Mouse (Mus musculus) layer of hippocampus, adult 8-10 months (tissue): ENCODE data around the gene Vwa8. TPM values are rescaled to one million over a fixed set of nuclear protein-coding genes. Genes with fewer than 3 reads are reported as not detected.
A peak's percentile ranks its signal among the peaks of the same experiment; 100 is the strongest.

Source experiments
- DNase-seq, 2 experiments: peaks; one replicate each; pipeline ENCODE4 v3.0.0; 2022; ENCODE audit warnings: low spot score in 2 of 2
- total RNA-seq, 4 experiments: library from RNA; stranded (reverse); gene quantifications; 2 replicates each; pipeline ENCODE4 v1.2.4; 2022

Vwa8 gene
- total RNA-seq, 4 experiments from 2014 or later, result 30.4 to 39.6 (median 34.1) TPM

DNA sequence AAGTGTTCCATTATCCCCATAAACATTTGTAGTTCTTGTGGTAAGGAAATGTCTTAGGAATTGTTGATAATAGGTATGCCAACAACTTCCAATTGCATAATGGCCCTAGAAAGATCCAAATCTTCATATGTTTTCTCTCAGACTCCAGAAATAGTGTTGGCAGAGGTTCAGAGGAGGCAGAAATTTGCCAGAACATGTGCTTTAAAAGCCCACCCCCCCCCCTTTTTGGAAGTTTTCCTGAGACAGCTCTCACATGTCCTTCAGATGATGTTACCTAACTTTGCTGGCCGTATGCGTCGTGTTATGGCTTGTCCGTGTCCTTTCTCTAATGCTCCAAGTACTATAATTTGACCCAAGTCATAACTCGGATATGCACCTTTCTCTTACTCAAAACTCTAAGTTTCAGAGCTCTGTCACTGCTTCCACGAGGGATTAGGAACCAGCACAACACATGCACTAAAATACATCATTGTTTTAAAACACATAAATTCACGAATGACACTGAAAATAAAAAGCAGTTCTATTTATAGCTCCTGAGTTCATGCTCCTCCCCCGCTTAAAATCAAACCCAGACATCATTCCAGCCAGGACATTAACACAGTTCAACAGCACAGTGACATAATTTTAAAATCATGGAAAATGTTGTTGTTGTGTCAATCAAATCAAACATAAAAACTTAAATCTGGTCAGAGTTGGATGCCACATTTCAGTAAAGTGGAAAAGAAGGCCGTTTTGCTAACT lies 227.9 kb downstream of the Vwa8 start:
- no peak for DNase-seq

DNA sequence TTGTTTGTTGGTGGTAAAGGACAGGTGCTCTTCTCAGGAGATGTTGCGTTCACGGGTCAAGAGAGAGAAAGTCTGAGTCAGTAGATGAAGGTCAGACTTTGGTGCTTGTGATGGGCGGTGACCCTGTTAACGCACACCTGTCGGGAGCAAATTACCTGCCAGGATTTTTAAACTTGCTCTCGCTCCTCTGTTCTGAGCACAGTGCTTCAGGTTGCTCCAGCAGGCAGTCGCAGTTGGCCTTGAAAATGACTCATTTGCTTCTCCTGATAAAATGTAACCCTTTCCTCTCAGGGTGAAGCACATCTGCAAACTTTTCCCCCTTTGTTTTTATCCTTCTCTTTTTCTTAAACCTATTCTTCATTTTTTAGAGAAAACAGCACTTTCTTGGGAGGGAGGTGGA lies 234.7 kb downstream of the Vwa8 start:
- no peak for DNase-seq

DNA sequence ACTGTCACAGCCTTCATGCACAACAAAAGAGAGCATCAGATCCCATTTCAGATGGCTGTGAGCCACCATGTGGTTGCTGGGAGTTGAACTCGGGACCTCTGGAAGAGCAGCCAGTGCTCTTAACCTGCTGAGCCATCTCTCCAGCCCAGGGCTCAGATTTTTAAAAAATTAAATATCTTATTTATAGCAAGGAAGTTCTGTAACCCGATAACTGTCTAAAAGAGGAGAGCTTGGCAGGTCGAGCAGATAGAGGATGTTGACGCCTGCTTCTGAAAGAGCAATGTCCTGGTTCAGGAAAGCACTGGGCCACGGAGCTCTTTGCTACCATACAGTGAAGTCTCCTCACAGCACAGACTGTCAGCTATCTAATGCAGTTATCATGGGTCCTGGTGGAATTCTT lies 237.2 kb downstream of the Vwa8 start:
- no peak for DNase-seq

DNA sequence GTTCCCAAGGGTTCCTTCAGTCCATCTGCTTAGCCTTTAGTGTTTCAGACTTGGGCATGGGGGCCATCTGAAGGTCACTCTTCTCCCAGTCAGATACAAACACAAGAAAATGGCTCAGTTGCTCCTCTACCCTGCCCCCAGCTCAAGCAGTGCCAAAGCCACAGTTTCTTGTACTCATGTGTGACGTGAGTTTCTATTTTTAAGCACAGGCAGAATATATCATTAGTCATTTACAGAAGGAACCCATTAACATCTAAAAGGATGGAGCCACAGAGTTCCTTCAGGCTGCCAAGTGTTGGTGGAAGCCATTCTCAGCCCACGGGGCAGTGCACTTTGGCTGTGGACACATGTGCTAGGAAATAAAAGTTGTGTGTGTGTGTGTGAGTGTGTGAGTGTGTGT lies 240.6 kb downstream of the Vwa8 start:
- DNase-seq, result peak; percentile 12 to 17

DNA sequence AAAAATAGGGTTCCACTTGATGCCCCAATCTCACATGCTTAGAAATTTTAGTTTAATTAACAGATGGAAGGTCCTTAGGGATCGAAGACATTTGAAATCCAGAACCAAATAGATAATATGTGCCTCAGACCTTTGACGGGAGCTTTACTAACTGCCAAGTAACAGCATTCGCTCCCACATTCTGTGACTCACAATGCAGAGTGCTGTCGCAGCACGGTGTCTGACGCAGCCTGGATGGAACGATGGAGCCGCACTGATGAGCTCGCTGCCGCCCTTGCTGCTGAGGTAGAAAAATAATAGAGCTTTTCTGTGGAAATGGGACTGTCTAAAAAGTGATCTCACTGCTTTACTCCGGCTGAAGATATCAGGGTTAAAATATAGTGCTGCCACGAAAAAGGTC lies 248.3 kb downstream of the Vwa8 start:
- DNase-seq, result peak in 1 of 2 experiments; percentile 37

DNA sequence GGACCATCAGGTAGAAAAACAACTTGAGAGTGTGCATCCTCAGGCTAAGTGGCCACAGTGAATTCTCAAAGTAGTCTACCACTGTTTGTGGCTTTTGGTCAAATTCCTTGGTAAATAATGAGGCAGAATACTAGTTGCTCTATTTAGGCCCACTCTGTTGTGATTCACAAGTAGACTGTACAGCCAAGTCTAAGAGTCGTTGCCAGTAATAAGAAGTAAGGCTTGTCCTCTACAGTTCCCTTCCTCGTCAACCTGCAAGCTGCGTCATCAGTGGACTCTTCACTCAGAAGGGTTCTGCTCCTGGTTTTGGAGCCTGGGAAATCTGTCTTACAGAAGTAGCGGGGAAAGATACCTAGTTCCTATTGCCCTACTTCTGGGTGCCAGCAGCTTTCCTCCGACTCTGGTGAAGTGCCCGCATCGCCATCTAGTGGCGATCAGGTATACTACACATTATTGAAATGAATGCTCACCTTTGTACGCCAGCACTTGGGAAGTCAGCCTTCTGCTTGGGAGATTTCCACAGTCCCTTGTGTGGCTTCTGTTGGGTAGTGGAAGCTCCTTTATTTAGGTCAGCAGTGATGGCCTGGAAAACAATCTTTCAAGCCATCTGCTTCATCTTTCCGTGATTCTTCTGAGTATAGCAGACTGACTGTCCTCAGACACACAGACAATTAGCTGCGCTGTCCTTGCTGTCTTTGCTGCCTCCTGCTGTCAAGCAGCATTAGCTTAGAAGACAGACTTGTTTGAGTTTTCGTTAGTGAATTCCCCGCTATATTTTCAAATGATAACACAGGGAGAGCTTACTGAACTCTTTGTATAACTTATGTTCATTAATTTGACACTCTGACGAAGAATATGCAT lies 258.0 kb downstream of the Vwa8 start:
- DNase-seq, result peak; percentile 76 to 86

DNA sequence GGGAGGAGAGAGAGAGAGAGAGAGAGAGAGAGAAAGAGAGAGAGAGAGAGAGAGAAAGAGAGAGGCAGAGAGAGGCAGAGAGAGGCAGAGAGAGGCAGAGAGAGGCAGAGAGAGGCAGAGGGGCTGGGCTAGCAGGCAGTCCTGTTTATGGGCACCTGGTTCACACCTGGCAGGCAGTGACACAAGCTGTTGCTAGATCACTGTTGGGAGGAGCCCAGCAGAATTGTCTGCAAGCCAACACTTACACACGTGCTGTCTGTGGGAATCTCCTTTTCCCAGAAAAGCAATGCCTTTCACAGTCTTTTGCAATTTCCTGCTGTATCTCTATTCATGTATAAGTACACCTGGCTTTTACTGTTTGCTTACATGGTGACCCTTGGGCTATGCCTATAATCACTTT lies 260.5 kb downstream of the Vwa8 start:
- no peak for DNase-seq

DNA sequence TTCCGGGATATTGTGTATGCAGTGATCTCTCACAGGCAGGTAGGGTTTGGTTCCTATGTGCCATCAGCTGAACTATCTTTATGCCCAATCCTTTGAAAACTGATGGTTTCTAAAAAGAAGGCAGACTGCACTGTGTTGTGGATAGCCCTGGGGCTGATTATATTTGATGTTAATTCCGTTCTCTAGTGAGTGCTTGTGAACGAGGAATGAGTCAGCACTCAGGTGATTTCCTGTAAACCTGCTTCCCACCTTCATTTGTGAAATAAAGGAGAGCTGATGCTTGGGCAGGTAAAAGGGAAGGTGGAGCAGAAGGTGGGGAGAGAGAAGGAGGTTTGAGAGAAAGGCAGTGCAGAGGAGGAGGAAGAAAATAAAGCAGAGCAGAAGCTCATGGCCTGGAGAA lies 261.2 kb downstream of the Vwa8 start:
- DNase-seq, result no peak

DNA sequence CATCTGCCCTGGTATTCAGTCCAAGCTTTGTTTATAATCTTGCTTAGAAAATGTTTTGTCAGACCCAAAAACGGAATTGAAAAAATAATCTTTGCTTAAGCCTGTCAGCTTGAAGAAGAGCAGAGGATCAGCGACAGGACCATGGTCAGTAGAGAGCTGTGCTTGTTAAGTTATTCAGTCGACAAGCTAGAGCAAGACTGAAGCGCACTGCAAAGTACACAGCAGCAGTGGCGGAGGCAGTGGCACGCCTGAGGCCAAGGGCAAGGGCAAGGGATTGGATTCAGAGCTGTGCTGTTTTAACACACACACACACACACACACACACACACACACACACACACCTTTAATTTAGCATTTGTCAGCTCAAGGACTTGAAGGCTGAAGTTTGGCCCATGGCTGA lies 263.2 kb downstream of the Vwa8 start:
- no peak for DNase-seq

DNA sequence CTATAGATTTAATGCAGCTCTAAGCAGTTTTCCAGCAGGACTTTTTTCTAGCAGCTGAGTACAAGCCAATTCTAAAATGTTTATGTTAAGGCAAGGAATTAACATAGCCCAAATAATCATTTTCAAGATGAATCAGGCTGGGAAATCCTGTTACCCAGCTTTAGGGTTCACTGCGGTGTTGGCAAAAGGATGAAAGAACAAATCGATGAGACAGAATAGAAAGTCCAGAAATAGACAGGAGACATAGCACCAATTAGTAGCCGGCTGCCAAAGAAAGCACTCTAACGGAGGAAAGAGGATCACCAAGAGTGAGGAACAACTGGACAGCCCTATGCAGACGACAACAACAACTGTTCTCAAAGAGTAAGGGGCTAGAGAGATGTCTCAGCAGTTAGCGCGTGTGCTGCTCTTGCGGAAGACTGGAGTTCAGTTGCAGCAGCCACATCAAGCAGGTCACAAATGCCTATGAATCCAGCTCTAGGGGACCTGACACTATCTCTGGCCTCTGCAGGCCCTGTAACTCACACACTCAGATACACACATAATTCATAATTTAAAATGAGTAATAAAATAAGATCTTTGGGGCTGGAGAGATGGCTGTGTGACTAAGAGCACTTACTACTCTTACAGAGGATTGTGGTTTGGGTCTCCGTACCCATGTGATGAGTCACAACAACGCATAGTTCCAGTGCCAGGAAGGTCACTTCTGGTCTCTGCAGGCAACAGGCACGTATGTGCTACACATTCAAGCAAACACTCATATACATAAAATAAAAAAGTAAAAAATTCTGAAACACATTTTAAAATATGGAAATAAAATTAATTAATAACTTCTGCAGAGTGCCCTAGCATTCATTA lies 265.9 kb downstream of the Vwa8 start:
- no peak for DNase-seq

DNA sequence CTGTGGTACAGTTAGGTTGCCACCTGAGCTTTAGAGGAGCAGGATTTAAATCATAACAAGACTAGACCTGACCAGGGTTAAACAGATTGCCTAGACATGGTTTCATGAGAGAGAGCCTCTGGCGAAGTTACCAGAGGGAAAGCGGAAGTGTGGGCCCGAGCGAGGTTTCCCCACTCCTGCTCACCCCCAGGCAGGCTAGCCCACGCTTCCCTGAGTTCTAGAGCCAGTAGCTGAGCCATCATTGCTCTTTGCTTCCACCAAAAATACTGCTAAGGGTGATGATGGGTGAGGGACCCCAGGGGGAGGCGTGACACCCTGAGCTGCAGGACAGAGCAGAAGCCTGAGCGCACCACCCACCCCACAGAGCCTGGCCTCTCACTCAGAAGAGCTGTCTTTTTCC lies 269.6 kb downstream of the Vwa8 start:
- no peak for DNase-seq

DNA sequence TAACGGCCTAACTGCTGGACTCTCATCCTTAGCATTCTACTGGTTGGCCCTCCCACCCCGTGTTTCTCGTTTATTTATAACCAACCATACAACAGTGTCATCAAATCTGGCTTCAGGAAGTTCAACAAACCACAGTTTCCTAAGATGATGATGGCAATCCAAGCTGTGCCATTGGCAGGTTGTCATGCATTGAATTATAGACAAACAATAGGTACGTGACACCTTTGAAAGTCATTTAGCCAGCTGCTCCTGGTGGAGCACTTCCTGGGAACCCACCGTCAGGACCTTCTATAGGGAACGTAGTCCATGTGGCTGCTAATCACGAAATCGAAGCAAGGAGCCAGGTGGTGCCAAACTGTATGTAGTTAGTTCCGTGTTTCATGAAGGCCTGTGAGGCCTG lies 270.5 kb downstream of the Vwa8 start:
- DNase-seq, result no peak

DNA sequence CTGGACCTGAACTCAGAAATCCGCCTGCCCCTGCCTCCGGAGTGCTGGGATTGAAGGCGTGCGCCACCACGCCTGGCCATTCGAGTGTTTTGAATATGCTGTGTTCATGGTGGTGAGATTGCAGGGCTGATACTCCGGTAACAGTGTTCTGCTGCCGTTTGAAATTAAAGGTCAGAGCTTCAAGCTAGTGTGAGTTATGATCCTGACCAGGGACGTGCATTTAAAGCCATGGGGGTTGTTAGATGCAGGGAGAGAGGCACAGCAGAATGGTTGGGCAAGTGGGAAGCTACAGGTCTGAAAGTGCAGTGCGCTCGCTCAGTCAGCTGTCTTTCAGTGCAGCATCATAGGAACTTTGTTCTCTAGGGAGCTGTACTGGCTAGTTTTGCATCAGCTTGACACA lies 271.8 kb downstream of the Vwa8 start:
- no peak for DNase-seq

DNA sequence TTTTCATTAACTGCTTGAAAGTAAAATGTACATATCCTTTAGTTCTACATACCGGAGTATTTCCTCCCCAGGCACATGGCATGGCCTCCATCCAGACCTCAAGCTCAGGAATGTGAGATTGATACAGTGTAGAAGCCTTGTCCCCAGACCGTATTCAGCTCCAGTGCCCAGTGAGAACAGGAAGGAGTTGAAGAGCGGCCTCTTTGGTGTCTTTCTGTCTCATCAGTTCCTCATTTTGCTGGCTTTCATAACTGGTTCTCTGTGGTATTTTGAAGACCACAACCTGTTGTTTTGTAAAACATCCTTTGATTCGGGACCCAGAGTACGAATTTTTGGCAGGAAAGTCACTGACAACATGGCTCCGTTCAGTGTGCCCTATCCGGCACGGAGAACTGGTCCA lies 274.6 kb downstream of the Vwa8 start:
- DNase-seq, result no peak

DNA sequence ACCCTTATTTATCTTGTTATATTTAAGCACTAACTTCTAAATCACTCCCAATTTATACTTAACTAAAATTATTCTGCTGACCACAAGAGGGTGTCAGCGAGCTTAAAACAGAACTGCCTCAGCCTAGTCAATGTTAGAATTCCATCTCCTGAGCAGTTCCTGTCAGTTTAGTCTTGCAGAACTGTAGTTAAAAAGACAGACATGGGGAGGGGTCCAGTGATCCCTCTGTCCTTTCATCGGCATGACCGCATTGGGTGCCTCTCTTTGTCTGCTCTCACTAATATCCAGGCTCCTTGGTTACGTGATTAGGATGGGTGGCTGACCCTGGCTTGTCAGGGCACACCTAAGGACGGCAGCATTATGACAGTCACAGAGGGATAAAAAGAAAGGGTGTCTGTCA lies 275.8 kb downstream of the Vwa8 start:
- DNase-seq, result no peak

DNA sequence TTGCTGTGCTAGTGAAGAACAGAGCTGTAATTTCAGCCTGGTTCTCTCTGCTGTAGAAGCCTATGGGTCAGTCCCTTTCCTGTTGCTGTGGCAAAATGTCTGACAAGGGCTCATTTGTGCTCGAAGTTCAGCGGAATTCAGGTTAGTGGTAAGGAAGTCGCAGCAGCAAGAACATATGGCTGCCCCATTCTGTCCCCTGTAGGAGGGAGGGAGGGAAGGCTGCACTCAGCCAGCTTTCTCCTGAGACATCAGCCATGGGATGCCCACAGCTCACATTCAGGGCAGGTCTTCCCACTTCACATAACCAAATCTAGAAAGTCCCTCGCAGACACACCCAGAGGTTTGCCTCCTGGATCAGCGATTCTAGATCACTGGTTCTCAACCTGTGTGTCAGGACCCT lies 277.3 kb downstream of the Vwa8 start:
- DNase-seq, result no peak

DNA sequence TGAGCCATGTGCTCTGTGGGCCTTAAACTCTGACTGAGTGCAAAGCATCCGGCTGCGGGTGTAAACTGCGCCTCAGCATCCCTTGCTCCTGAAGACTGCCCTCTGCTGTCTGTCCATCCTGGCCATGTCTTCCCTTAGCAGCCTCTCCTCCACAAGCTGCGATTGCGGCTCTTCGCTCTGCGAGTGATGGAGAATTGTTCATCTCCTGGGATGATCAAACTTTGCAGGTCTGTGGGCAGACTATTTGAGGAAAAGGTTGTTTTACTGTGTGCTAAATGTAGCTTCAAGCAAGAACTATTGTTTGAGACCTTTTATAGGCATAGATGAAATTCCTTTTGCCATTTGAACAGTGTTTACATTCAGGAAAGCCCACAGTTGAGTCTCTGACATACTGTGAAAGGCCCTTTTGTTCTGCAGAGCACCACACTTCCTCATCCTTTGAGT lies 286.1 kb downstream of the Vwa8 start:
- DNase-seq, result no peak

DNA sequence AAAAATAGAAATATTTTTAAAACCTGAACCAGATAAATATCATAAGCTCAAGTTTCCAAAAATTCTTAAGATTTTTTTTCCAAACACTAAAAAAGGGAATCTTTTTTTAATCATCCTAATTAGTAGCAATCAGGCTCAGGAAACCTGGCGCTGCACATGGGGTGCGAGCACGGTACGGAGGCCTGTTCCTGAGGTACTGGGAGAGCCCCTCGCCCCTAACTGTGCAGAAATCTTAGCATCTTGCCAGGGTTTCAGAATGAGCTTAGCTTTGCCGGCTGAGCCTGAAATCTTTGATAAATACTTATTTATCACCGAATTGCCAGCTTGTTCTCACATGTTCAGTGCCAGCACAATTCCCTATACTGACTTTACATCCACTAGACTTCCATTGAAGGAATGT lies 286.6 kb downstream of the Vwa8 start:
- DNase-seq, result no peak

DNA sequence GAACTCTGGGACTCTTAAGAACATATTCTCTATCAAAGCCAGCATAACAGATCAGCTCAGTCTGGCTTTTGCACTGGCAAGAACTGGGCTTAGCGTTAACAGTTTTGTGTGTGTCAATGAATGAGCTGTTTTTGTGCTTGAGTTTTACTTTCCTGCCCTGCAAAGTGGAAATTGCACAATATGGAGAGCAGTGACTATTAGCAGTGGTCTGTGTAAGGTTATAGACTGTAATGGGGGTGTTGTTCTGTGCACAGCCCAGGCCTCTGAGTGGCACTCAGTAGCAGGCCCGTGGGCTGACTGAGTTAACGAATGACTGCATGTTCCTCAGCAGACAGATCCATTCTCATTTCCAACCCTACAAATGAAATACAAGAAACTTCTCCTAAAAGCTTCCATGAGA lies 287.7 kb downstream of the Vwa8 start:
- no peak for DNase-seq

DNA sequence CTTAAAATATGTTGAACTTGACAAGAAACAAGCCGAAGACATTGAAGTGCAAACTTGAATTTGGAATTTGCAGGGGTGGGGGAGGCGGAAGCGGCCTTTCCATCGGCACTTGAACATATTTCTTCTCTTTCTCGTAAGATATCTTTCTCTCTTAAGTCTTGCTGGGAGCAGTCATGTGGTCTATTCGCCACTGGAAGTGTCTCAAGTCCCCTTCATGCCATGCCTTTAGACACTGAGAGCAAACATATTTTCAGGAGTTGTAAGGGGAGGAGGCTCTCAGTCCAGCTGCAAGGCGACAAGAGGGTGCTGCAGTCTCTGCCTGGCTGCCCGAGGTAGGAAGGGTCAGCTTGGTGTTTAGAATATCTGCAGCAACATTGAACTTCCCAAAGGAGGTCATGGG lies 288.2 kb downstream of the Vwa8 start:
- no peak for DNase-seq

DNA sequence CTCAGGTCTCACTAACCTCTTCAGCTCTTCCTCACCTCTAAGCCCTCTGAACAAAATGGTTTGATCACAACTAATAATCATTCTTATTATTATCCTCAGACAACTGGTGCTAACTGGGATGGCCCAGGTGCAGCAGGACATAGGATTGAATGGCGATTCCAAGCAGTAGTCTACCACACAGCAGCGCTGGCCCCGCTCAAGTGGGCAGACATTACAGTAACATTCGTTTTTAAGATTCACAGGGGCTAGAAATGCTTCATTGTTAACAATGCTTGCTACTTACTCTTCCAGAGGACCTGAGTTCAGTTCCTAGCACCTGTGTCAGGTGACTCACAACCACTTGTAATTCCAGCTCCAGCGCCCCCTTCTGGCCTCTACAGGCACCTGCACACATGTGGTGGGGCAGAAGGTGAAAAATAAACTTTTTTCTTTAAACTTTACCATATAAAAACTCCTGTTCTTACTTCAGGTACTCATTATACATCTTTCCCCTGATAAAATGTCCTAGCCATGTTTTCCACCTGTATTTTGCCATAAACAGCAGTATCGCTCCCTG lies 290.3 kb downstream of the Vwa8 start:
- no peak for DNase-seq
